In genomic region chr5:129006031-129006788, GRCm38 (mm10) we compare ENCODE assay signal across 8 mouse cellular contexts. TPM values are rescaled to one million over a fixed set of nuclear protein-coding genes. Genes with fewer than 3 reads are reported as not detected.
A peak's percentile ranks its signal among the peaks of the same experiment; 100 is the strongest.
DNase-seq lines count a peak whose midpoint lies in the region; ATAC-seq and TF ChIP-seq lines count a peak whose summit lies in the region.

No protein-coding gene starts in this region.

- no peaks in the 10 kb centered on the region; the same call in 1 of the 2 replicates for H3K27me3 ChIP-seq in forebrain, embryonic 12.5 days
- H3K27me3 ChIP-seq in forebrain, embryonic 14.5 days (replicated peaks; ENCODE audit: control insufficient read depth, insufficient read depth, low read length) = no peaks in the 10 kb centered on the region
- no peaks in the 10 kb centered on the region for H3K27me3 ChIP-seq in embryonic facial prominence, embryonic 14.5 days (replicated peaks; ENCODE audit: control insufficient read depth, insufficient read depth, low read length)
- no peaks in the 10 kb centered on the region for H3K27me3 ChIP-seq in intestine, postnatal 0 days (replicated peaks; ENCODE audit: control insufficient read depth, insufficient read depth, low read length)
- H3K27me3 ChIP-seq in lung, postnatal 0 days (replicated peaks; ENCODE audit: insufficient read depth, low read length) = no peaks in the 10 kb centered on the region

- H3K9ac ChIP-seq in forebrain, embryonic 12.5 days = no peak overlapping the region
- no peak overlapping the region for H3K9ac ChIP-seq in forebrain, embryonic 14.5 days (ENCODE audit: low read length)
- H3K9ac ChIP-seq in embryonic facial prominence, embryonic 14.5 days (ENCODE audit: low read depth, low read length) = 0 out of 2 replicates have a peak overlapping the region, but pooled peaks have one; percentile 5
- no peak overlapping the region for H3K9ac ChIP-seq in intestine, postnatal 0 days (ENCODE audit: low read depth, low read length)
- H3K9ac ChIP-seq in lung, postnatal 0 days (replicated peaks; ENCODE audit: low read depth) = no peak overlapping the region

- no peak for ATAC-seq in forebrain, embryonic 12.5 days (ENCODE audit: low FRiP score)
- no peak for ATAC-seq in forebrain, embryonic 14.5 days
- no peak for ATAC-seq in embryonic facial prominence, embryonic 14.5 days (ENCODE audit: low read depth)
- no peak for ATAC-seq in intestine, postnatal 0 days
- ATAC-seq in lung, postnatal 0 days = no peak

- no peak overlapping the region for H3K4me3 ChIP-seq in forebrain, embryonic 12.5 days (replicated peaks)
- no peak overlapping the region for H3K4me3 ChIP-seq in forebrain, embryonic 14.5 days (ENCODE audit: low read depth, low read length)
- H3K4me3 ChIP-seq in embryonic facial prominence, embryonic 14.5 days (ENCODE audit: low read depth, low read length) = no peak overlapping the region
- no peak overlapping the region for H3K4me3 ChIP-seq in intestine, postnatal 0 days (ENCODE audit: low read depth, low read length)
- H3K4me3 ChIP-seq in lung, postnatal 0 days (ENCODE audit: low read depth, low read length) = no peak overlapping the region

- H3K4me1 ChIP-seq in forebrain, embryonic 12.5 days = peaks cover 38% of the 10 kb centered on the region
- H3K4me1 ChIP-seq in forebrain, embryonic 14.5 days (ENCODE audit: control insufficient read depth, insufficient read depth, low read length) = no peaks in the 10 kb centered on the region
- H3K4me1 ChIP-seq in embryonic facial prominence, embryonic 14.5 days (ENCODE audit: control insufficient read depth, insufficient read depth, low read length) = 0 out of 2 replicates have a peak, but pooled peaks cover 10% of the 10 kb centered on the region
- H3K4me1 ChIP-seq in intestine, postnatal 0 days (replicated peaks; ENCODE audit: control insufficient read depth, insufficient read depth, low read length) = no peaks in the 10 kb centered on the region
- H3K4me1 ChIP-seq in lung, postnatal 0 days (ENCODE audit: insufficient read depth, low read depth, low read length) = peaks cover 5% of the 10 kb centered on the region; the same call in 1 of the 2 replicates

- H3K36me3 ChIP-seq in forebrain, embryonic 12.5 days (replicated peaks) = peaks cover 14% of the 10 kb centered on the region; the same call in 1 of the 2 replicates
- 0 out of 2 replicates have a peak, but pooled peaks cover 4% of the 10 kb centered on the region for H3K36me3 ChIP-seq in forebrain, embryonic 14.5 days (ENCODE audit: control insufficient read depth, insufficient read depth, low read length)
- no peaks in the 10 kb centered on the region for H3K36me3 ChIP-seq in embryonic facial prominence, embryonic 14.5 days (ENCODE audit: control insufficient read depth, insufficient read depth, low read length)
- no peaks in the 10 kb centered on the region for H3K36me3 ChIP-seq in intestine, postnatal 0 days (ENCODE audit: control insufficient read depth, insufficient read depth)
- H3K36me3 ChIP-seq in lung, postnatal 0 days (ENCODE audit: insufficient read depth, low read length) = no peaks in the 10 kb centered on the region

- intact Hi-C loops in left cerebral cortex, postnatal 36 days (cut with DNase I) = no loop called here

- no peaks in the 10 kb centered on the region for H3K9me3 ChIP-seq in forebrain, embryonic 12.5 days
- H3K9me3 ChIP-seq in forebrain, embryonic 14.5 days (replicated peaks; ENCODE audit: control insufficient read depth, low read length) = no peaks in the 10 kb centered on the region
- no peaks in the 10 kb centered on the region for H3K9me3 ChIP-seq in embryonic facial prominence, embryonic 14.5 days (ENCODE audit: control insufficient read depth, low read length)
- no peaks in the 10 kb centered on the region for H3K9me3 ChIP-seq in intestine, postnatal 0 days (ENCODE audit: control insufficient read depth)
- no peaks in the 10 kb centered on the region for H3K9me3 ChIP-seq in lung, postnatal 0 days (ENCODE audit: low read length)

- WGBS in forebrain, embryonic 12.5 days = 81% methylated on average over 18 of the region's 18 CpGs
- 87% methylated on average over 18 of the region's 18 CpGs for WGBS in forebrain, embryonic 14.5 days
- 75% methylated on average over 18 of the region's 18 CpGs for WGBS in embryonic facial prominence, embryonic 14.5 days
- 74% methylated on average over 18 of the region's 18 CpGs for WGBS in intestine, postnatal 0 days
- WGBS in lung, postnatal 0 days = 65% methylated on average over 18 of the region's 18 CpGs

- peak; percentile 30; the same call in 1 of the 2 replicates for TF ChIP-seq CTCF in intestine, postnatal 0 days (IDR thresholded peaks at IDR 0.05; ENCODE audit: low read depth)
- peak; percentile 37; the same call in 1 of the 2 replicates for TF ChIP-seq CTCF in lung, postnatal 0 days (IDR thresholded peaks at IDR 0.05)

- no peak for TF ChIP-seq EP300 in lung, postnatal 0 days (IDR thresholded peaks at IDR 0.05)

- no peak for DNase-seq in forebrain, embryonic 14.5 days (ENCODE audit: low spot score)
- no peak for DNase-seq in embryonic facial prominence, embryonic 14.5 days (ENCODE audit: low spot score)
- DNase-seq in lung, postnatal 0 days (ENCODE audit: low spot score) = peak; percentile 30
- DNase-seq in ovary, postnatal 36 days (ENCODE audit: low spot score) = no peak
- no peak for DNase-seq in left cerebral cortex, postnatal 36 days (ENCODE audit: low spot score in 2 of 2)
- DNase-seq in urinary bladder, postnatal 10 days (ENCODE audit: low spot score) = no peak

- H3K27ac ChIP-seq in forebrain, embryonic 12.5 days = no peak overlapping the region
- H3K27ac ChIP-seq in forebrain, embryonic 14.5 days (ENCODE audit: low read depth, low read length) = no peak overlapping the region
- H3K27ac ChIP-seq in embryonic facial prominence, embryonic 14.5 days (replicated peaks; ENCODE audit: low read depth, low read length) = no peak overlapping the region
- H3K27ac ChIP-seq in intestine, postnatal 0 days (ENCODE audit: low read depth, low read length) = no peak overlapping the region
- H3K27ac ChIP-seq in lung, postnatal 0 days (ENCODE audit: low read length) = no peak overlapping the region

- peak overlapping the region; percentile 80; the same call in 1 of the 2 replicates for H3K4me2 ChIP-seq in forebrain, embryonic 12.5 days
- no peak overlapping the region for H3K4me2 ChIP-seq in forebrain, embryonic 14.5 days (ENCODE audit: low read length)
- peak overlapping the region; percentile 71; the same call in 1 of the 2 replicates for H3K4me2 ChIP-seq in embryonic facial prominence, embryonic 14.5 days (ENCODE audit: low read depth, low read length)
- peak overlapping the region; percentile 13; the same call in 1 of the 2 replicates for H3K4me2 ChIP-seq in intestine, postnatal 0 days (replicated peaks; ENCODE audit: low read depth)
- H3K4me2 ChIP-seq in lung, postnatal 0 days (replicated peaks; ENCODE audit: low read depth, low read length) = peak overlapping the region; percentile 22; the same call in 1 of the 2 replicates

RNA-seq across cellular contexts. Expression of gene Stx2, which starts 2.2 kb away (rescaled TPM):
- polyA plus RNA-seq in forebrain, embryonic 12.5 days (2016; fragmentation: Nextera tagmentation; extraction: Ambion mirVana) = 23.1 and 25.7 TPM in 2 replicates
- polyA plus RNA-seq in forebrain, embryonic 14.5 days (2014; fragmentation: Nextera tagmentation; extraction: Ambion mirVana) = 13.9 and 16.9 TPM in 2 replicates
- 34.5 and 38.8 TPM in 2 replicates for polyA plus RNA-seq in embryonic facial prominence, embryonic 14.5 days (2014; fragmentation: Nextera tagmentation; extraction: Ambion mirVana)
- polyA plus RNA-seq in intestine, postnatal 0 days (2015; fragmentation: Nextera tagmentation; extraction: Ambion mirVana) = 8.7 and 12.3 TPM in 2 replicates
- polyA plus RNA-seq in lung, postnatal 0 days (2015; fragmentation: Nextera tagmentation; extraction: Ambion mirVana) = 15.1 and 18.2 TPM in 2 replicates
- 10 to 100 TPM; 16.9 to 29.6 TPM for total RNA-seq in left cerebral cortex, postnatal 36 days (2021)

RNA-seq across cellular contexts. Expression of gene Ran, which starts 13.7 kb away (rescaled TPM):
- polyA plus RNA-seq in forebrain, embryonic 12.5 days (2016; fragmentation: Nextera tagmentation; extraction: Ambion mirVana) = 821 and 873 TPM in 2 replicates
- polyA plus RNA-seq in forebrain, embryonic 14.5 days (2014; fragmentation: Nextera tagmentation; extraction: Ambion mirVana) = 595 and 632 TPM in 2 replicates
- 442 and 465 TPM in 2 replicates for polyA plus RNA-seq in embryonic facial prominence, embryonic 14.5 days (2014; fragmentation: Nextera tagmentation; extraction: Ambion mirVana)
- 191 and 196 TPM in 2 replicates for polyA plus RNA-seq in intestine, postnatal 0 days (2015; fragmentation: Nextera tagmentation; extraction: Ambion mirVana)
- 126 and 138 TPM in 2 replicates for polyA plus RNA-seq in lung, postnatal 0 days (2015; fragmentation: Nextera tagmentation; extraction: Ambion mirVana)
- 100 to 1,000 TPM; 144 to 159 TPM for total RNA-seq in left cerebral cortex, postnatal 36 days (2021)

RNA-seq across cellular contexts. Expression of gene Rimbp2, which starts 52.9 kb away (rescaled TPM):
- 1.00 and 1.3 TPM in 2 replicates for polyA plus RNA-seq in forebrain, embryonic 12.5 days (2016; fragmentation: Nextera tagmentation; extraction: Ambion mirVana)
- 2.2 and 3.4 TPM in 2 replicates for polyA plus RNA-seq in forebrain, embryonic 14.5 days (2014; fragmentation: Nextera tagmentation; extraction: Ambion mirVana)
- polyA plus RNA-seq in embryonic facial prominence, embryonic 14.5 days (2014; fragmentation: Nextera tagmentation; extraction: Ambion mirVana) = 0.21 and 0.66 TPM in 2 replicates
- 0.13 and 0.34 TPM in 2 replicates for polyA plus RNA-seq in intestine, postnatal 0 days (2015; fragmentation: Nextera tagmentation; extraction: Ambion mirVana)
- polyA plus RNA-seq in lung, postnatal 0 days (2015; fragmentation: Nextera tagmentation; extraction: Ambion mirVana) = not detected in 2 replicates
- total RNA-seq in left cerebral cortex, postnatal 36 days (2021) = 100 to 1,000 TPM; 128 to 150 TPM
